In genomic region chr14:14349485-14350262, GRCm38 (mm10) we compare ENCODE assay signal across 11 mouse cellular contexts. TPM values are rescaled to one million over a fixed set of nuclear protein-coding genes. Genes with fewer than 3 reads are reported as not detected.
DNase-seq lines count a peak whose midpoint lies in the region; ATAC-seq and TF ChIP-seq lines count a peak whose summit lies in the region.
"Had no signal": no experiment of that assay in that cellular context is flagged by ENCODE, and none has a peak within 500 bp of the region (broad histone marks: within the 10 kb centered on the region; RNA-seq: fewer than 3 reads in every experiment).

No protein-coding gene starts in this region.

- no peak overlapping the region for H3K9ac ChIP-seq in hindbrain, embryonic 13.5 days

- ATAC-seq in hindbrain, embryonic 13.5 days (ENCODE audit: low FRiP score): no peak
- ATAC-seq in erythroblast, adult 5-6 weeks (replicated peaks; ENCODE audit: low FRiP score, poor library complexity, severe bottlenecking): no peak

- H3K27me3 ChIP-seq in hindbrain, embryonic 10.5 days (ENCODE audit: insufficient read depth, poor library complexity, severe bottlenecking): no peaks in the 10 kb centered on the region
- no peaks in the 10 kb centered on the region for H3K27me3 ChIP-seq in hindbrain, embryonic 13.5 days
- H3K27me3 ChIP-seq in spleen, adult 2 months (ENCODE audit: control insufficient read depth, insufficient read depth, low read length): no peaks in the 10 kb centered on the region

- H3K27ac ChIP-seq in hindbrain, embryonic 10.5 days: no peak overlapping the region
- H3K27ac ChIP-seq in hindbrain, embryonic 13.5 days: no peak overlapping the region
- no peak overlapping the region for H3K27ac ChIP-seq in spleen, adult 2 months (ENCODE audit: insufficient read depth, low read length)

- TF ChIP-seq CTCF in spleen, adult 2 months (IDR thresholded peaks at IDR 0.05; ENCODE audit: extremely low read depth, insufficient read depth, insufficient read length, insufficient replicate concordance): no peak

- H3K9me3 ChIP-seq in hindbrain, embryonic 10.5 days: peaks cover 69% of the 10 kb centered on the region
- peaks cover 33% of the 10 kb centered on the region for H3K9me3 ChIP-seq in hindbrain, embryonic 13.5 days

- TF ChIP-seq POLR2A in spleen, adult 2 months (IDR thresholded peaks at IDR 0.05; ENCODE audit: low read depth, low read length): no peak

- H3K4me2 ChIP-seq in hindbrain, embryonic 13.5 days: no peak overlapping the region

- WGBS in hindbrain, embryonic 10.5 days: 98% methylated on average over 20 of the region's 20 CpGs
- WGBS in hindbrain, embryonic 13.5 days: 95% methylated on average over 20 of the region's 20 CpGs
- 94% methylated on average over 20 of the region's 20 CpGs for WGBS in spleen, adult 2 months

- no peak overlapping the region for H3K4me3 ChIP-seq in hindbrain, embryonic 10.5 days
- no peak overlapping the region for H3K4me3 ChIP-seq in hindbrain, embryonic 13.5 days
- no peak overlapping the region for H3K4me3 ChIP-seq in spleen, adult 2 months (ENCODE audit: extremely low read depth, insufficient read depth, insufficient read length)

- H3K36me3 ChIP-seq in hindbrain, embryonic 10.5 days: peaks cover 35% of the 10 kb centered on the region
- no peaks in the 10 kb centered on the region for H3K36me3 ChIP-seq in hindbrain, embryonic 13.5 days
- H3K36me3 ChIP-seq in spleen, adult 2 months (ENCODE audit: control insufficient read depth, insufficient read depth, low read length): no peaks in the 10 kb centered on the region

- peak; percentile 8 for DNase-seq in hindbrain, embryonic 10.5 days (ENCODE audit: low spot score)
- peak; percentile 12 to 71 for DNase-seq in spleen, adult 2 months (ENCODE audit: low read depth in 1 of 2, low spot score in 2 of 2)
- DNase-seq in spleen, postnatal 4 days (ENCODE audit: low spot score in 2 of 2): no peak
- DNase-seq in cerebellum, postnatal 10 days: peak; percentile 34 to 38
- peak; percentile 19 for DNase-seq in retina, embryonic 14.5 days (ENCODE audit: low spot score)
- no peak for DNase-seq in urinary bladder, postnatal 4 days (ENCODE audit: low spot score in 2 of 2)

- peaks cover 12% of the 10 kb centered on the region; the same call in 1 of the 2 replicates for H3K4me1 ChIP-seq in hindbrain, embryonic 10.5 days (replicated peaks)
- H3K4me1 ChIP-seq in hindbrain, embryonic 13.5 days (replicated peaks): 0 out of 2 replicates have a peak, but pooled peaks cover 6% of the 10 kb centered on the region
- H3K4me1 ChIP-seq in spleen, adult 2 months (ENCODE audit: control insufficient read depth, insufficient read depth, insufficient read length): no peaks in the 10 kb centered on the region

RNA-seq across cellular contexts. Expression of gene Il3ra, which starts 3.6 kb away (rescaled TPM):
- 2.1 and 5.2 TPM in 2 replicates for polyA plus RNA-seq in hindbrain, embryonic 10.5 days (2016; fragmentation: Nextera tagmentation; extraction: Ambion mirVana)
- polyA plus RNA-seq in hindbrain, embryonic 13.5 days (2015; fragmentation: Nextera tagmentation; extraction: Ambion mirVana): 1.6 and 2.2 TPM in 2 replicates
- polyA plus RNA-seq in spleen, adult 2 months (2012; rRNA removed): 56.9 and 65.3 TPM in 2 replicates
- total RNA-seq in erythroblast, adult 5-6 weeks (2015; ENCODE audit: low replicate concordance): 1.9 and 4.2 TPM in 2 replicates
- 7.0 and 10.0 TPM in 2 replicates for total RNA-seq in erythroblast, adult 5-6 weeks (2017; ENCODE audit: low replicate concordance)

RNA-seq across cellular contexts. Expression of gene Olfr31, which starts 27.0 kb away (rescaled TPM):
- polyA plus RNA-seq in hindbrain, embryonic 10.5 days (2016; fragmentation: Nextera tagmentation; extraction: Ambion mirVana): not detected in 2 replicates
- polyA plus RNA-seq in hindbrain, embryonic 13.5 days (2015; fragmentation: Nextera tagmentation; extraction: Ambion mirVana): 0.12 TPM in 1 of 2 replicates, not detected in the other
- polyA plus RNA-seq in spleen, adult 2 months (2012; rRNA removed): not detected in 2 replicates
- total RNA-seq in erythroblast, adult 5-6 weeks (2015; ENCODE audit: low replicate concordance): 3.8 TPM in 1 of 2 replicates, not detected in the other
- not detected in 2 replicates for total RNA-seq in erythroblast, adult 5-6 weeks (2017; ENCODE audit: low replicate concordance)
- total RNA-seq: left cerebral cortex, adult 8-10 months had no signal
- polyA plus RNA-seq: gonadal fat pad, adult 2 months; neural tube, embryonic 14.5 days had no signal

RNA-seq across cellular contexts. Expression of gene Olfr721-ps1, which starts 51.4 kb away (rescaled TPM):
- not detected in 2 replicates for polyA plus RNA-seq in hindbrain, embryonic 10.5 days (2016; fragmentation: Nextera tagmentation; extraction: Ambion mirVana)
- polyA plus RNA-seq in hindbrain, embryonic 13.5 days (2015; fragmentation: Nextera tagmentation; extraction: Ambion mirVana): not detected in 2 replicates
- polyA plus RNA-seq in spleen, adult 2 months (2012; rRNA removed): not detected in 2 replicates
- not detected in 2 replicates for total RNA-seq in erythroblast, adult 5-6 weeks (2015; ENCODE audit: low replicate concordance)
- not detected in 2 replicates for total RNA-seq in erythroblast, adult 5-6 weeks (2017; ENCODE audit: low replicate concordance)
- total RNA-seq: left cerebral cortex, adult 8-10 months had no signal
- polyA plus RNA-seq: gonadal fat pad, adult 2 months; neural tube, embryonic 14.5 days had no signal

Comparison
In these comparisons a context has a peak if more than half of its experiments do, and no peak if none do; other contexts are left out.
1. DNase-seq: peak in hindbrain, embryonic 10.5 days (single experiment), spleen, adult 2 months (2 of 2), cerebellum, postnatal 10 days (2 of 2) and retina, embryonic 14.5 days (single experiment); none in spleen, postnatal 4 days (0 of 2) and urinary bladder, postnatal 4 days (0 of 2).